Mouse (Mus musculus) limb, embryonic 14.5 days (tissue): ENCODE results near the gene Slc25a12. TPM values are rescaled to one million over a fixed set of nuclear protein-coding genes. Genes with fewer than 3 reads are reported as not detected.

Experiments
- ATAC-seq: fragments of 200-750 bp; cut with Nextera tagmentation; 2 replicates; pipeline ENCODE4 v1.8.0; 2017; ENCODE audit warnings: low read depth, moderate number of reproducible peaks, moderate TSS enrichment; ENCODE audit not compliant: low FRiP score
- DNase-seq: peaks from one replicate; pipeline ENCODE4 v3.0.0-alpha.2; 2015; ENCODE audit warnings: low spot score
- H3K27ac ChIP-seq: fragments of 300-500 bp; sonication (generic); replicated peaks from 2 replicates; pipeline ENCODE4 v1.5.1; 2014; ENCODE audit warnings: low read depth, mild to moderate bottlenecking, low read length, moderate library complexity, mixed read lengths
- H3K27me3 ChIP-seq: fragments of 300-500 bp; sonication (generic); 2 replicates; pipeline ENCODE4 v1.6.1; 2014; ENCODE audit warnings: low read length, mixed read lengths; ENCODE audit not compliant: control insufficient read depth, insufficient read depth
- H3K36me3 ChIP-seq: fragments of 300-500 bp; sonication (generic); 2 replicates; pipeline ENCODE4 v1.6.1; 2014; ENCODE audit warnings: mild to moderate bottlenecking, low read length, moderate library complexity, mixed read lengths; ENCODE audit not compliant: control insufficient read depth, insufficient read depth
- H3K4me1 ChIP-seq: fragments of 300-500 bp; sonication (generic); 2 replicates; pipeline ENCODE4 v1.6.1; 2014; ENCODE audit warnings: antibody characterized with exemption, low read length, mixed read lengths; ENCODE audit not compliant: control insufficient read depth, insufficient read depth
- H3K4me2 ChIP-seq: fragments of 300-500 bp; sonication (generic); replicated peaks from 2 replicates; pipeline ENCODE4 v1.6.1; 2014; ENCODE audit warnings: low read depth, mild to moderate bottlenecking, low read length, moderate library complexity; ENCODE audit not compliant: severe bottlenecking
- H3K4me3 ChIP-seq: fragments of 300-500 bp; sonication (generic); replicated peaks from 2 replicates; pipeline ENCODE4 v1.5.1; 2014; ENCODE audit warnings: low read length
- H3K9ac ChIP-seq: fragments of 300-500 bp; sonication (generic); 2 replicates; pipeline ENCODE4 v1.6.1; 2014; ENCODE audit warnings: mild to moderate bottlenecking, low read depth, low read length, moderate library complexity; ENCODE audit not compliant: severe bottlenecking
- H3K9me3 ChIP-seq: fragments of 300-500 bp; sonication (generic); 2 replicates; pipeline ENCODE4 v1.6.1; 2016; ENCODE audit warnings: low read length; ENCODE audit not compliant: control insufficient read depth
- POLR2A ChIP-seq: fragments of 200-500 bp; IDR thresholded peaks from 2 replicates; pipeline ENCODE4 v1.8.0; 2012; ENCODE audit warnings: inconsistent platforms, mild to moderate bottlenecking, moderate library complexity, borderline replicate concordance; ENCODE audit not compliant: insufficient read depth, insufficient read length; ENCODE audit errors: extremely low read depth
- WGBS: fragments of 180-500 bp; shearing (Covaris S2); extraction: QIAGEN DNeasy Blood & Tissue Kit; methylation state at CpG from one replicate; pipeline ENCODE4 v1.1.7; 2014; 5-methylcytosine and 5-hydroxymethylcytosine counted together
- polyA plus RNA-seq, 2 experiments: library from polyadenylated mRNA; depleted of rRNA in 1 of 2; stranded (reverse) in 1 of 2; unstranded in 1 of 2; fragments of >200 nt; fragmentation: Nextera tagmentation in 1 of 2; extraction: Ambion mirVana in 1 of 2; gene quantifications; 2 replicates each; pipeline versions ENCODE4 v1.2.1 to v1.2.3; 2012 to 2014

Slc25a12 gene
- polyA plus RNA-seq, 2 experiments: 30.9 to 33.1 TPM

GRCm38 (mm10) chr2:71371790-71372189 is 4.2 kb upstream of the Slc25a12 start:
- Histone ChIP-seq H3K4me1 (peaks cover 5% of the 10 kb centered on the region; the same call in 1 of the 2 replicates), H3K9me3 (no peaks in the 10 kb centered on the region), H3K9ac (no peak overlapping the region), H3K27me3 (no peaks in the 10 kb centered on the region), H3K27ac (no peak overlapping the region), H3K4me2 (no peak overlapping the region), H3K36me3 (no peaks in the 10 kb centered on the region), H3K4me3 (no peak overlapping the region)
- TF ChIP-seq POLR2A: no peak
- no peak for DNase-seq
- 83% methylated on average over 5 of the region's 5 CpGs for WGBS
- ATAC-seq: no peak

DNA sequence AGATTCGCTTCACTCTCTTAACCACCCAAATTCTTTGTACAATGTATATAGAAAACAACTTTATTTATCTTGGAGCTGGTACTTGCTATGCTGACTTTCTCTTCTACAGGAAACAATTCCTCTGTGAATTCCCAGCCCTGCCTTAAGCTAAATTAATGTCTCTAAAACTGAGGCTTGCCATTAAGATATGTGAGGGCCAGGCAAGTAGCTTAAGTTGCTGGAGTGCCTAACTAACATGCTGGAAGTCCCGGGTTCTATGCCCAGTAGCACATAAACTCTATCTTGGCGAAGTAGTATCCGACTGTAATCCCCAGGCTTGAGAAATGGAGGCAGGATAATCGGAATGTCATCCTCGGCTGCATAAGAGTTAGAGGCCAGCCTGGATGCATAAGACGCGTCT is 537 bp upstream of the Slc25a12 start:
- H3K4me2 ChIP-seq: peak overlapping the region; percentile 75; the same call in 1 of the 2 replicates
- 41% methylated on average over 8 of the region's 8 CpGs for WGBS

DNA sequence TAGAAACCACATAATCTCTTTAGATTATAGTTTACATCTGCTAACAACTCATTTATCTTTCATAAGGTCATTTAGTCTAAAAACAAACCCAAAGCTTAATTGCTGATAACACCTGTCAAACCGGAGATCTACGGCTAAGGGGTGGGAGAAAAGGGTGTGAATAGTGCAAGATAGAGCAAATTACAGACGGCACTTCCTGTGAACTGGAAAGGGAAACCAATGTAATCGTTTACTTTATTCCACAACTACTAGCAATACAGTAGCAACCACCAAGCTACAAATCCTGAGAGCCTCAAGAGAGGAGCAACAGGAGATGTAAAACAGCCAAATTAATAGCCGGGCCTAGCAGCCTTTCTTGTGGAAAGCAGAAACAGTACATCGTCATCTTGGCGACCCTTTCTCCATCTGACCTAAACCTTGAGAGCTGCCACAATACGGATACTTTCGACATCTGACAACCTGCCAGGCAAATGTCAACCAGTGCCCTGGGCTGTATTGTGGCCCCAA is 878 bp downstream of the Slc25a12 start:
- H3K4me3 ChIP-seq: peak overlapping the region; percentile 83
- TF ChIP-seq POLR2A: no peak
- WGBS: 23% methylated on average over 9 of the region's 9 CpGs
- 0 out of 2 replicates have a peak overlapping the region, but pooled peaks have one; percentile 48 for H3K27ac ChIP-seq
- no peak for ATAC-seq
- H3K9me3 ChIP-seq: no peaks in the 10 kb centered on the region
- H3K36me3 ChIP-seq: no peaks in the 10 kb centered on the region
- DNase-seq: no peak
- H3K27me3 ChIP-seq: no peaks in the 10 kb centered on the region
- peak overlapping the region; percentile 75 for H3K9ac ChIP-seq
- H3K4me1 ChIP-seq: peaks cover 12% of the 10 kb centered on the region; the same call in 1 of the 2 replicates
- H3K4me2 ChIP-seq: peak overlapping the region; percentile 75

More for the DNA sequence above, 537 bp upstream of the Slc25a12 start:
- H3K27ac ChIP-seq: no peak overlapping the region
- no peaks in the 10 kb centered on the region for H3K36me3 ChIP-seq
- H3K27me3 ChIP-seq: no peaks in the 10 kb centered on the region
- DNase-seq: no peak
- peak overlapping the region; percentile 83 for H3K4me3 ChIP-seq
- ATAC-seq: no peak
- no peak overlapping the region for H3K9ac ChIP-seq
- peaks cover 12% of the 10 kb centered on the region; the same call in 1 of the 2 replicates for H3K4me1 ChIP-seq
- TF ChIP-seq POLR2A: no peak
- H3K9me3 ChIP-seq: no peaks in the 10 kb centered on the region

DNA sequence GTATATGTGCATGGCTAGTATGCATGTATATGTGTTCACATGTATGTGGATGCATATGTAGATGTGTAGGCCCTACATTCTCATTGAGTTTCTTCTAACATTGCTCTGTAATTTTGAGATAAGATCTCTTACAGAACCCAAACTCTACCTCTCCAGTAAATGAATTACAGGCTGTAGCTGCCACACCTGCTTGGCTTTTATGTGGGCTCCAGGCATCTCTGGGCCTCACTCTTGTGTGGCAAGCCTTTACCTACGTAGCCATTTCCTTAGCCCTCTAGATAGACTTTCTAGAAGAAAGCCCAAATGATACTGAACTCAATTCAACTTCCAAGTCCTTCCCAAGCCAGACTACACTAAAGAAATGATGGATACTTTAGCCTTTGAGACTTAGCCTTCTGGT is 7.4 kb downstream of the Slc25a12 start:
- Histone ChIP-seq H3K27ac (no peak overlapping the region), H3K4me3 (no peak overlapping the region), H3K4me1 (peaks cover 3% of the 10 kb centered on the region; the same call in 1 of the 2 replicates), H3K36me3 (no peaks in the 10 kb centered on the region), H3K9ac (no peak overlapping the region), H3K27me3 (no peaks in the 10 kb centered on the region), H3K4me2 (no peak overlapping the region), H3K9me3 (no peaks in the 10 kb centered on the region)
- TF ChIP-seq POLR2A: no peak
- ATAC-seq (no peak), DNase-seq (no peak)
- 77% methylated on average over 1 of the region's 1 CpGs for WGBS

DNA sequence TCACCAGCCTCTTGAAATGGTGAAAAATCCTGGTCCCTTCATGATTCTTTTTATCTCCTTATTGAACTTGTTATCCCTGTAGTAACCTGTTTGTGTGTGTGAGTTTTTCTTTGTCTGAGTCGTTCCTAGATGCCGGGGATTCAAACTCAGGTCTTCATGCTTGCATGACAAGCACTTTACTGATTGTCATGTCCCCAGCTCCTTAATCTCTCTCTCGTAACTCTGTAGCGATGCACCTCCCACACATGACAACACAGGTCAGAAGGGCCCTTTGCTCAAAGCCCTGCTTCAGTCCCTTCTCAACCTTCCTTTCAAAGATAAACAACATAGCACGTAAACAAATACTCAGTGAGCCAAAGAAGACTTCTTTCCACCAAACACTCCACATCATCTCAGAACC is 9.2 kb downstream of the Slc25a12 start:
- Histone ChIP-seq H3K9ac (no peak overlapping the region), H3K4me1 (no peaks in the 10 kb centered on the region), H3K4me3 (no peak overlapping the region)

More for the DNA sequence above, 9.2 kb downstream of the Slc25a12 start:
- ATAC-seq: no peak
- no peak overlapping the region for H3K27ac ChIP-seq
- no peaks in the 10 kb centered on the region for H3K27me3 ChIP-seq
- TF ChIP-seq POLR2A: no peak
- no peaks in the 10 kb centered on the region for H3K9me3 ChIP-seq
- no peaks in the 10 kb centered on the region for H3K36me3 ChIP-seq
- no peak for DNase-seq
- 93% methylated on average over 5 of the region's 5 CpGs for WGBS
- no peak overlapping the region for H3K4me2 ChIP-seq
